Mouse (Mus musculus): ENCODE results near the gene Capza1. TPM values are rescaled to one million over a fixed set of nuclear protein-coding genes. Genes with fewer than 3 reads are reported as not detected.
A peak's percentile ranks its signal among the peaks of the same experiment; 100 is the strongest.

The Capza1 gene
- polyA plus RNA-seq, 1 experiment from 2014 or later: 211 TPM

DNA sequence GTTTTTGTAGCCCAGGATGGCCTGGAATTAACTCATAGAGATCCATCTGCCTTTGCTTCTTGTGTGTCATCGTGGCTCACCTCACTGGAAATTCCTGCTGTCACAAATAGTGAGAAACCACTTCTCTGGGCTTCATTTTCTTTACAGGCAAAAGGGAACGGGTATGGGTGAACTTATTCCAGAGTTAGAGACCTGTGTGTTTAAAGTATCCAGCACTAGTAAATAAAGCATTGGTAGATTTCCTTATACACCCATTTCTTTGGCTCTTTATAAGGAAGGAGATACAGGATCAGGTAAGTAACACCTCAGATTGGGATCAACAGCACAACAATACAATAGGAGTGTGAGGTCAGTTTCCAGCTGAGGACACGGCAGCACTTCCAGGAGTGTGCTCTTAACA lies 76.2 kb downstream of the Capza1 start, which contains the start of gene Rhoc:
Gene Rhoc (plus strand): TSS at position 301 of the 400 bp plus-strand sequence.
- Histone ChIP-seq H3K27me3 (ENCODE audit: control insufficient read depth, insufficient read depth, low read depth, low read length) (peaks cover 5% of the 10 kb centered on the region; the same call in 1 of the 2 replicates), H3K9me3 (ENCODE audit: control insufficient read depth, low read length) (no peaks in the 10 kb centered on the region), H3K9ac (ENCODE audit: low read length) (peak within 1 kb of the TSS; percentile 81), H3K4me3 (ENCODE audit: low read length) (peak within 1 kb of the TSS; percentile 74), H3K36me3 (ENCODE audit: control insufficient read depth, insufficient read depth, low read length) (peaks cover 8% of the 10 kb centered on the region), H3K4me2 (ENCODE audit: low read depth, low read length) (peak within 1 kb of the TSS; percentile 64), H3K4me1 (replicated peaks; ENCODE audit: control insufficient read depth, insufficient read depth, low read length) (peaks cover 24% of the 10 kb centered on the region), H3K27ac (ENCODE audit: low read length) (peak within 1 kb of the TSS; percentile 89)
- 22% methylated on average over 3 of the region's 3 CpGs for WGBS
- no peak; the same call in 1 of the 2 replicates for ATAC-seq (ENCODE audit: low read depth)

DNA sequence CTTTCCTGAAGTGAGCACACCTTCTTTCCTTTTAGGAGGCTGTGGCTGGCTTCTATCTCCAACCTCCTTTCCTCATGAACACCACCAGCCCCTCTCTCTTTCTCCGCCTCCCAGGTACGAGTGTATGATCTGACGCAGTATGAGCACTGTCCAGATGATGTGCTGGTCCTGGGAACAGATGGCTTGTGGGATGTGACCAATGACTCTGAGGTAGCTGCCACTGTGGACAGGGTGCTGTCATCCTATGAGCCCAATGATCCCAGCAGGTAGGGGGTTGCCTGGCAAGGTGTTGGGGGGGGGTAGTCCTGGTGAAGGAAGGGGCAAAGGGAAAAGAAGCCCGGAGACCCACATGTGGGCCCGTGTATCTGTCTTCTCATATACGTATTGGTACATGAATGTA lies 79.0 kb downstream of the Capza1 start:
- Histone ChIP-seq H3K9me3 (ENCODE audit: control insufficient read depth, low read length) (no peaks in the 10 kb centered on the region), H3K4me2 (ENCODE audit: low read depth, low read length) (no peak overlapping the region), H3K9ac (ENCODE audit: low read length) (no peak overlapping the region), H3K4me1 (replicated peaks; ENCODE audit: control insufficient read depth, insufficient read depth, low read length) (peaks cover 23% of the 10 kb centered on the region), H3K4me3 (ENCODE audit: low read length) (no peak overlapping the region), H3K36me3 (ENCODE audit: control insufficient read depth, insufficient read depth, low read length) (no peaks in the 10 kb centered on the region), H3K27ac (ENCODE audit: low read length) (no peak overlapping the region), H3K27me3 (ENCODE audit: control insufficient read depth, insufficient read depth, low read depth, low read length) (peaks cover 31% of the 10 kb centered on the region)
- no peak for ATAC-seq (ENCODE audit: low read depth)
- 88% methylated on average over 6 of the region's 6 CpGs for WGBS

DNA sequence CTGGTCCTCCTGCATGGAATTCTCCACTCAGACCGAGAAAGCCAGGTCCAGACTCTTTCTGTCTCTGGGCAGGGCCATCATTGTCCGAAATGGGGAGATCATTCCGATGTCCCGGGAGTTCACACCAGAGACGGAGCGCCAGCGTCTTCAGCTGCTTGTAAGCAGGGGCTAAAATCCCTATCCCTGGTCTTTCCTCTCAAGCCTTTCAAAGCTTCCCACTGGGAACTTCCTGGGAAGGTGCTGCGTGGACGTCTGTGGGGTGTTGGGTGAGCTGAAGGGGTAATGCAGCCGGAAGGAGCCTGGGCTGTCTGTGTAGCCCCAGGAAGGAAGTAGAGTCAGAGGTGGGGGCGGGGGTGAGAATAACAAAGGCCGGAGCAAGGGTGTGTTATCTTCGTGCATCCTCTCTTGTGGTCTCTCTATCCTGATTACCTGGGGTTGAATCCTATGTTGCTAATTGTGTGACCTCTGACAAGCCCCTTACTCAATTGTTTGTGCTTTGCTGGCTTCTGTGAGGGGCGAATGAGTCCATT lies 80.3 kb downstream of the Capza1 start:
- ATAC-seq (ENCODE audit: low read depth): no peak
- peaks cover 20% of the 10 kb centered on the region for H3K4me1 ChIP-seq (replicated peaks; ENCODE audit: control insufficient read depth, insufficient read depth, low read length)
- WGBS: 36% methylated on average over 14 of the region's 14 CpGs

DNA sequence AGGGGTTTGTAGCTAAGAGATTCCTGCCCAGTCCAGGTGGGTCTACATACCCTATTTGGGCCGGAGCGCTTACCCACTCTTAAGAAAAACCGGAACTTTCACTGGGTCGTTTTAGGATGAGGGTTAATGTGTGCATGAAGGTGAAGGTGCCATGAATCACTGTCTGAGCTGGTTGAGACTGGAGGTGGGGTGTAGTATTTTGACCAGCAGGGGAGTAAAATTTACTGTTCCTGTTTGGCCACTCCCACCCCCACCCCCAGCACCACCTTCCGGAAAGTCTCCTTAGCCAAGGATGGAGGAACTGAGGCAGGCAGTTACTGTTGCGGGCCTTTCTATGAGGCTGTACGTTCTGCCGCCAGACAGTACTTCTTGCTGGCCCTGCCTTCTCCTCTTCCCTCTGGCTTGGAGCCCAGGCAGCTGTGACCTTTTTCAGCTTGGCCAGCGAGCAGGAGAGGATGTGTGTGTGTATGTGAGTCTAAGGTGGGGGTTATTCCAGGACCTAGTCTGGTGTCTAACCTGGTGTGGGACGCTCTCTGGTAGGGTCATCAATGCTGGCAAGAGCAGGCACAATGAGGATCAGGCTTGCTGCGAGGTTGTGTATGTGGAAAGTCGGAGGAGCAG lies 82.1 kb downstream of the Capza1 start:
- peak overlapping the region; percentile 99 for H3K4me2 ChIP-seq (ENCODE audit: low read depth, low read length)
- 22% methylated on average over 12 of the region's 12 CpGs for WGBS
- no peaks in the 10 kb centered on the region for H3K36me3 ChIP-seq (ENCODE audit: control insufficient read depth, insufficient read depth, low read length)
- H3K4me1 ChIP-seq (replicated peaks; ENCODE audit: control insufficient read depth, insufficient read depth, low read length): peaks cover 20% of the 10 kb centered on the region
- peak overlapping the region; percentile 62 for H3K4me3 ChIP-seq (ENCODE audit: low read length)
- H3K27ac ChIP-seq (ENCODE audit: low read length): no peak overlapping the region
- no peak overlapping the region for H3K9ac ChIP-seq (ENCODE audit: low read length)
- no peak for ATAC-seq (ENCODE audit: low read depth)
- H3K9me3 ChIP-seq (ENCODE audit: control insufficient read depth, low read length): no peaks in the 10 kb centered on the region
- H3K27me3 ChIP-seq (ENCODE audit: control insufficient read depth, insufficient read depth, low read depth, low read length): peaks cover 59% of the 10 kb centered on the region

More for the DNA sequence above, 80.3 kb downstream of the Capza1 start:
- peaks cover 42% of the 10 kb centered on the region for H3K27me3 ChIP-seq (ENCODE audit: control insufficient read depth, insufficient read depth, low read depth, low read length)
- H3K27ac ChIP-seq (ENCODE audit: low read length): no peak overlapping the region
- H3K9ac ChIP-seq (ENCODE audit: low read length): no peak overlapping the region; the same call in 1 of the 2 replicates
- no peak overlapping the region for H3K4me2 ChIP-seq (ENCODE audit: low read depth, low read length)
- H3K36me3 ChIP-seq (ENCODE audit: control insufficient read depth, insufficient read depth, low read length): no peaks in the 10 kb centered on the region
- H3K4me3 ChIP-seq (ENCODE audit: low read length): no peak overlapping the region
- H3K9me3 ChIP-seq (ENCODE audit: control insufficient read depth, low read length): no peaks in the 10 kb centered on the region

DNA sequence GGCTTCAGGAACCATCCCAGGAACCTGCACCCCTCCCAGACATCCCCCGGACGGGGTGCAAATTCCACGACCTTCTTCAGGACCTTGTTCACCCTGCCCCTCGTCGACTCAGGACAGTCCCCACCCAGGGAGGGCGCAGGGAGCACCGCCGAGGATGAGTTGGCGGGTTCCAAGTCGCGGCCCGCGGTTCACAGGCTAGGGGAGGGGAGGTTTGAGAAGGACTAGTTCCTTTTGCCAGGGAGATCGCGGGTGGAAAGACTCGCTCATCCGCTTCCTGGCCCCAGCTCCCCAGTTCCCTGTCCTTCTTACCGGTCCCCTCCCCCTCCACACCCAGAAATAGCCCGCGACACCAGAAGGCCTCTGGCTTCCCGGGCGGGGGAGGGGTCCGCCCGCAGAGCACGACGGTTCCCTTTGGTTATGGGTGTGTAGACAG lies 82.8 kb downstream of the Capza1 start, which contains the start of gene Fam19a3:
Gene Fam19a3 (minus strand): TSS at position 370 of the 433 bp plus-strand sequence.
- WGBS: under 1% methylated on average over 26 of the region's 26 CpGs
- peaks cover 66% of the 10 kb centered on the region for H3K27me3 ChIP-seq (ENCODE audit: control insufficient read depth, insufficient read depth, low read depth, low read length)
- H3K4me1 ChIP-seq (replicated peaks; ENCODE audit: control insufficient read depth, insufficient read depth, low read length): peaks cover 20% of the 10 kb centered on the region
- peak; percentile 18 for ATAC-seq (ENCODE audit: low read depth)
- no peaks in the 10 kb centered on the region for H3K36me3 ChIP-seq (ENCODE audit: control insufficient read depth, insufficient read depth, low read length)
- H3K4me3 ChIP-seq (ENCODE audit: low read length): peak within 1 kb of the TSS; percentile 62
- no peak within 1 kb of the TSS for H3K27ac ChIP-seq (ENCODE audit: low read length)
- H3K9me3 ChIP-seq (ENCODE audit: control insufficient read depth, low read length): no peaks in the 10 kb centered on the region
- H3K4me2 ChIP-seq (ENCODE audit: low read depth, low read length): peak within 1 kb of the TSS; percentile 99
- peak within 1 kb of the TSS; percentile 56 for H3K9ac ChIP-seq (ENCODE audit: low read length)

DNA sequence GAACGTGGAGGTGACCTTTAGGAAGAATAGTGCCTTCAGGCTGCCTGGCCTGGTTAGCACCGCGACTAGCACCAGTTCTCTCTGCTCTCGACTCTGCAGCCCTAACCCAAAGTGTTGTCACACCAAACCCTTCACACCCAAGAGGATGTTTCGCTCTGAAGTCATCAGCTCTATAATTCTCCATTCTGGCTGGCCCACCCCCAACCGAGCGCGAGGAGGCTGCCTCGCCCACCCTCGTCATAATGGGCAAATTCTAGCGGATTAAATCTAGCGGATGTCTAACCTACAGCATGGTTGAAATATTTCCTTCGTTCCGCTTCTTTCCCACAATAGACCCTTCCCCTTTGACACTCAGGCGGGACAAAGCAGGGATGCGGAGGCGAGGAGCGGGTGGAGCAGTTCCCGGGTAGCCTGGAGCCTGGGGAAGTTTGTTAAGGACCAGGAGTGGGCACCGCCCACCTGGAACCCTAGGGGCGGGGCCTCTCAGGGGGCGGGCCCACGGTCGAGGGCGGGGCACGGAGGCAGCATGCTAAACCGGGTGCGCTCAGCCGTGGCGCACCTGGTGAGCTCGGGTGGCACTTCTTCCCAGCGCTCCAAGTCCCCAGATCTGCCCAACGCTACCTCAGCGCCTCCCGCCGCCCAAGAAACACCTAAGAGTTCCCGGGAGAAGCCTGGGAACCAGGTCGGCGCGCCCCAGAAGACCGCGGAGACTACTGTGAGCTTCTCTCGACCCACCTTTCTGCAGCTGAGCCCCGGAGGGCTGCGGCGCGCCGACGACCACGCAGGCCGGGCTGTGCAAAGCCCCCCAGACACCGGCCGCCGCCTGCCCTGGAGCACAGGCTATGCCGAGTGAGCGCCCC lies 83.5 kb downstream of the Capza1 start, which contains the start of gene Ppm1j:
Gene Ppm1j (plus strand): TSS at position 496 of the 860 bp plus-strand sequence.
- H3K4me2 ChIP-seq (ENCODE audit: low read depth, low read length): peak within 1 kb of the TSS; percentile 99
- peak within 1 kb of the TSS; percentile 62 for H3K4me3 ChIP-seq (ENCODE audit: low read length)
- no peaks in the 10 kb centered on the region for H3K36me3 ChIP-seq (ENCODE audit: control insufficient read depth, insufficient read depth, low read length)
- H3K4me1 ChIP-seq (replicated peaks; ENCODE audit: control insufficient read depth, insufficient read depth, low read length): peaks cover 20% of the 10 kb centered on the region
- peaks cover 69% of the 10 kb centered on the region for H3K27me3 ChIP-seq (ENCODE audit: control insufficient read depth, insufficient read depth, low read depth, low read length)
- H3K27ac ChIP-seq (ENCODE audit: low read length): no peak within 1 kb of the TSS
- under 1% methylated on average over 56 of the region's 56 CpGs for WGBS
- peak within 1 kb of the TSS; percentile 56 for H3K9ac ChIP-seq (ENCODE audit: low read length)
- no peaks in the 10 kb centered on the region for H3K9me3 ChIP-seq (ENCODE audit: control insufficient read depth, low read length)
- ATAC-seq (ENCODE audit: low read depth): peak; percentile 87

DNA sequence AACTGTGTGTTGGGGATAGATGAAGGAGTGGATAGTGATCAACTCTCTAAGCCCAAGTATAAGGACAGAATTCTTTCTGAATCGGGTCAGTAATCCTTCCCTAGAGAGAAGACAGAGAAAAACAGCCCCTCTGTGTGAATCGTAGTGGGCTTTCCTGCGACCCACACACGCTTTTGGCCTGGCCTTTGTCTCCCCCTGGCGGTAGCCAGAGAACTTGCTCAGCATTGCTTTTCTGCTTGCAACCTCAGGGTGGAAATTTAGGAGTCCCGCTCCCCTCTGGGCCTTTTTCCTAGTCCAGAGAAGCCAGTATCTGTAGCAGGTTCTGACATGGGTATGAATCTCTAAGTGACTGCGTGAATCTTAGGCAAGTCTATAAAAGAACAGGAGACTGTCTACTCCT lies 84.4 kb downstream of the Capza1 start:
- Histone ChIP-seq H3K4me2 (ENCODE audit: low read depth, low read length) (no peak overlapping the region), H3K4me3 (ENCODE audit: low read length) (no peak overlapping the region), H3K4me1 (replicated peaks; ENCODE audit: control insufficient read depth, insufficient read depth, low read length) (peaks cover 20% of the 10 kb centered on the region), H3K36me3 (ENCODE audit: control insufficient read depth, insufficient read depth, low read length) (no peaks in the 10 kb centered on the region), H3K27me3 (ENCODE audit: control insufficient read depth, insufficient read depth, low read depth, low read length) (peaks cover 71% of the 10 kb centered on the region), H3K9me3 (ENCODE audit: control insufficient read depth, low read length) (no peaks in the 10 kb centered on the region), H3K27ac (ENCODE audit: low read length) (no peak overlapping the region), H3K9ac (ENCODE audit: low read length) (no peak overlapping the region)
- WGBS: 2% methylated on average over 7 of the region's 7 CpGs
- no peak for ATAC-seq (ENCODE audit: low read depth)

DNA sequence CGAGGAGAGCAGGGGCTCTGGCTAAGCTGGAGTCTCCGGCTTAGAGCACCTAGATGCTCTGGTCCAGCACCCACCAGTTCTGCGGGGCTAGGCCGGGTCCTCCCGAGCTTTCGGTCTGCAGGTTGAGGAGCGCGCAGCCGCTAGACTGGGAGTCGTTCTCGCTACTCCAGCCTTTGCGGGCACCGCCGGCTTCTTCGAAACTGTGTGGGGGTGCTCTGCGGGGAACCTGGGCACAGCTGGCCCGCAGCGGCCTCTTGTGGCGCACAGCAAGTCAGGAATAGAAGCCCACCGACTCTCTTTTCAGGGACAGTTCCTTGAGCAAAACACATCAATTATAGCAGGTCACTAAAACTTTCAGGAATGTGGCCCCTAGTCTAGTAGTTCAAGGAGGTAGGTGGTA lies 87.0 kb downstream of the Capza1 start:
- ATAC-seq (ENCODE audit: low read depth): no peak
- Histone ChIP-seq H3K36me3 (ENCODE audit: control insufficient read depth, insufficient read depth, low read length) (no peaks in the 10 kb centered on the region), H3K27ac (ENCODE audit: low read length) (no peak overlapping the region), H3K4me3 (ENCODE audit: low read length) (peak overlapping the region; percentile 41), H3K4me2 (ENCODE audit: low read depth, low read length) (peak overlapping the region; percentile 54), H3K4me1 (replicated peaks; ENCODE audit: control insufficient read depth, insufficient read depth, low read length) (peaks cover 19% of the 10 kb centered on the region), H3K9ac (ENCODE audit: low read length) (0 out of 2 replicates have a peak overlapping the region, but pooled peaks have one; percentile 40), H3K27me3 (ENCODE audit: control insufficient read depth, insufficient read depth, low read depth, low read length) (peaks cover 60% of the 10 kb centered on the region), H3K9me3 (ENCODE audit: control insufficient read depth, low read length) (no peaks in the 10 kb centered on the region)
- WGBS: 1% methylated on average over 20 of the region's 20 CpGs

DNA sequence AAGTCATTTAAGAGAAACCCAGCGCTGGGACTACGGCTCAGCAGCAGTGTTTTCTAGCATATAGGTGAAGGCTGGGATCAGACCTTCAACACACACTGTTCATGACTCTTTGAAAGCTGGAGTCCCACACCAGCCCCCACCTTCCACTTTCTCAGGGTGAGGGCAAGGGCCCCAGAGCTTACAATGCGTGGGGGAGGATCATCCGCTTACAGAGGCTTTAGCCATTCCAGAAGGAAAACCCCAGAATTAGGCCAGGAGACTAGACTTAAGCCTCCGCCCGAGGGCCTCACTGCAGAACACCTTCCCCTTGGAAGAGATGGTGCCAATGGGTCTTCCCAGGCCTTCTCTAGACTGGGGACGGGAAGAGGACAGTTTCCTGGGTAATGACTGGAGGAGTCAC lies 91.0 kb downstream of the Capza1 start:
- Histone ChIP-seq H3K4me3 (ENCODE audit: low read length) (no peak overlapping the region), H3K36me3 (ENCODE audit: control insufficient read depth, insufficient read depth, low read length) (no peaks in the 10 kb centered on the region), H3K9ac (ENCODE audit: low read length) (no peak overlapping the region), H3K4me2 (ENCODE audit: low read depth, low read length) (no peak overlapping the region), H3K27ac (ENCODE audit: low read length) (no peak overlapping the region), H3K27me3 (ENCODE audit: control insufficient read depth, insufficient read depth, low read depth, low read length) (peaks cover 22% of the 10 kb centered on the region), H3K9me3 (ENCODE audit: control insufficient read depth, low read length) (no peaks in the 10 kb centered on the region), H3K4me1 (replicated peaks; ENCODE audit: control insufficient read depth, insufficient read depth, low read length) (no peaks in the 10 kb centered on the region; the same call in 1 of the 2 replicates)
- no peak for ATAC-seq (ENCODE audit: low read depth)
- WGBS: 82% methylated on average over 7 of the region's 7 CpGs

Data from lung, embryonic 16.5 days (tissue).